Mouse (Mus musculus) G1E (cell line): ENCODE measurements around the gene Fam19a5. TPM values are rescaled to one million over a fixed set of nuclear protein-coding genes. Genes with fewer than 3 reads are reported as not detected.
A peak's percentile ranks its signal among the peaks of the same experiment; 100 is the strongest.

Experiments
- ATAC-seq: 2 replicates; pipeline ENCODE4 v1.8.0; 2016; ENCODE audit warnings: mild to moderate bottlenecking; ENCODE audit not compliant: insufficient number of reproducible peaks, poor library complexity, low FRiP score, severe bottlenecking; ENCODE audit errors: extremely low read depth
- DNase-seq: peaks from one replicate; pipeline ENCODE4 v3.0.0; 2012; ENCODE audit warnings: low spot score
- H3K27me3 ChIP-seq: 2 replicates; pipeline ENCODE4 v1.6.1; 2012; ENCODE audit warnings: mild to moderate bottlenecking, low read length, inconsistent platforms; ENCODE audit not compliant: insufficient read depth
- H3K36me3 ChIP-seq: replicated peaks from 2 replicates; pipeline ENCODE3; 2012; ENCODE audit warnings: mild to moderate bottlenecking, inconsistent platforms
- H3K4me1 ChIP-seq: 2 replicates; pipeline ENCODE4 v1.6.1; 2012; ENCODE audit warnings: low read depth, low read length, inconsistent platforms, mixed read lengths; ENCODE audit not compliant: insufficient read depth
- H3K4me3 ChIP-seq: 2 replicates; pipeline ENCODE4 v1.5.1; 2012; ENCODE audit warnings: low read depth, mild to moderate bottlenecking, inconsistent platforms, low read length, moderate library complexity, mixed read lengths
- H3K9me3 ChIP-seq: replicated peaks from 2 replicates; pipeline ENCODE4 v1.6.1; 2012; ENCODE audit warnings: inconsistent platforms
- CTCF ChIP-seq: IDR thresholded peaks from 2 replicates; pipeline ENCODE4 v1.5.1; 2012; ENCODE audit warnings: low read depth, low read length, inconsistent platforms, mixed read lengths
- GATA1 ChIP-seq: IDR thresholded peaks from 2 replicates; pipeline ENCODE4 v1.6.1; 2012; ENCODE audit warnings: borderline replicate concordance, low read length, inconsistent platforms, mixed read lengths
- GATA2 ChIP-seq: IDR thresholded peaks from 2 replicates; pipeline ENCODE4 v1.6.1; 2012; ENCODE audit warnings: low read depth, low read length, inconsistent platforms, borderline replicate concordance
- POLR2AphosphoS5 ChIP-seq: IDR thresholded peaks from 2 replicates; pipeline ENCODE4 v1.6.1; 2012; ENCODE audit warnings: low read depth, low read length, inconsistent platforms; ENCODE audit not compliant: insufficient replicate concordance
- TAL1 ChIP-seq: conservative IDR thresholded peaks from 2 replicates; pipeline ENCODE4 v1.6.1; 2012; ENCODE audit warnings: low read depth, low read length, inconsistent platforms, mixed read lengths
- polyA plus RNA-seq: library from polyadenylated mRNA; stranded (reverse); fragments of >175 nt; gene quantifications from 2 replicates; pipeline ENCODE4 v1.2.3, GENCODE M21; 2012
- total RNA-seq, 2 experiments: library from RNA; stranded (forward) in 1 of 2; stranded (reverse) in 1 of 2; fragments of 200-1000 nt in 1 of 2; fragments of >200 nt in 1 of 2; fragmentation: Nextera tagmentation in 1 of 2; gene quantifications; 2 replicates each; pipeline ENCODE4 v1.2.3; 2014 to 2017

Fam19a5 gene
- total RNA-seq (2014; fragmentation: Nextera tagmentation): not detected in 2 replicates
- total RNA-seq (2017): not detected in 2 replicates
- polyA plus RNA-seq: not detected in 2 replicates

GRCm38 (mm10) chr15:87543599-87544338 is at the start of gene Fam19a5:
Gene Fam19a5 (plus strand): TSS chr15:87544299.
- Histone ChIP-seq H3K4me1 (no peaks in the 10 kb centered on the region), H3K9me3 (peaks cover 82% of the 10 kb centered on the region), H3K27me3 (no peaks in the 10 kb centered on the region), H3K36me3 (no peaks in the 10 kb centered on the region), H3K4me3 (peak within 1 kb of the TSS; percentile 23; the same call in 1 of the 2 replicates)
- no peak for ATAC-seq
- no peak for DNase-seq
- no peak for TF ChIP-seq TAL1
- TF ChIP-seq GATA1: no peak

GRCm38 (mm10) chr15:87501737-87502136 is 42.4 kb upstream of the Fam19a5 start:
- Histone ChIP-seq H3K36me3 (no peaks in the 10 kb centered on the region), H3K27me3 (no peaks in the 10 kb centered on the region), H3K4me3 (no peak overlapping the region), H3K4me1 (no peaks in the 10 kb centered on the region), H3K9me3 (peaks cover 74% of the 10 kb centered on the region)
- no peak for DNase-seq
- no peak for ATAC-seq
- TF ChIP-seq CTCF (no peak), GATA2 (no peak), POLR2AphosphoS5 (no peak), GATA1 (no peak), TAL1 (no peak)

- Histone ChIP-seq H3K9me3 (peaks cover 79% of the 10 kb centered on the region), H3K27me3 (no peaks in the 10 kb centered on the region), H3K4me1 (no peaks in the 10 kb centered on the region), H3K4me3 (no peak overlapping the region), H3K36me3 (no peaks in the 10 kb centered on the region)
- no peak for DNase-seq
- ATAC-seq: no peak
- TF ChIP-seq CTCF: no peak
- no peak for TF ChIP-seq POLR2AphosphoS5
- TF ChIP-seq GATA2: no peak
- no peak for TF ChIP-seq TAL1
- TF ChIP-seq GATA1: no peak
Measured at GRCm38 (mm10) chr15:87507349-87507748, 36.8 kb upstream of the Fam19a5 start.

- peaks cover 60% of the 10 kb centered on the region for H3K9me3 ChIP-seq
Measured at GRCm38 (mm10) chr15:87510886-87511285, 33.2 kb upstream of the Fam19a5 start.

GRCm38 (mm10) chr15:87518161-87518560 is 25.9 kb upstream of the Fam19a5 start:
- ATAC-seq: no peak
- H3K27me3 ChIP-seq: no peaks in the 10 kb centered on the region
- TF ChIP-seq POLR2AphosphoS5 (no peak), TAL1 (no peak)

More at GRCm38 (mm10) chr15:87510886-87511285, 33.2 kb upstream of the Fam19a5 start:
- no peak overlapping the region for H3K4me3 ChIP-seq
- DNase-seq (no peak), ATAC-seq (no peak)
- no peaks in the 10 kb centered on the region for H3K27me3 ChIP-seq
- H3K36me3 ChIP-seq: no peaks in the 10 kb centered on the region
- no peak for TF ChIP-seq TAL1
- no peaks in the 10 kb centered on the region for H3K4me1 ChIP-seq

GRCm38 (mm10) chr15:87529271-87529670 is 14.8 kb upstream of the Fam19a5 start:
- TF ChIP-seq TAL1 (no peak), POLR2AphosphoS5 (no peak), GATA1 (no peak), GATA2 (no peak), CTCF (no peak)
- no peak overlapping the region for H3K4me3 ChIP-seq
- H3K36me3 ChIP-seq: no peaks in the 10 kb centered on the region
- H3K4me1 ChIP-seq: no peaks in the 10 kb centered on the region
- H3K9me3 ChIP-seq: peaks cover 56% of the 10 kb centered on the region
- DNase-seq (no peak), ATAC-seq (no peak)
- no peaks in the 10 kb centered on the region for H3K27me3 ChIP-seq

More at GRCm38 (mm10) chr15:87518161-87518560, 25.9 kb upstream of the Fam19a5 start:
- Histone ChIP-seq H3K36me3 (no peaks in the 10 kb centered on the region), H3K4me1 (no peaks in the 10 kb centered on the region), H3K9me3 (peaks cover 18% of the 10 kb centered on the region), H3K4me3 (no peak overlapping the region)
- DNase-seq: no peak

- H3K27me3 ChIP-seq: no peaks in the 10 kb centered on the region
- H3K9me3 ChIP-seq: peaks cover 73% of the 10 kb centered on the region
- H3K36me3 ChIP-seq: no peaks in the 10 kb centered on the region
- H3K4me3 ChIP-seq: no peak overlapping the region
- no peaks in the 10 kb centered on the region for H3K4me1 ChIP-seq
- ATAC-seq (no peak), DNase-seq (no peak)
- TF ChIP-seq CTCF: no peak
- TF ChIP-seq POLR2AphosphoS5: no peak
- TF ChIP-seq TAL1: no peak
- TF ChIP-seq GATA2: no peak
- no peak for TF ChIP-seq GATA1
Measured at GRCm38 (mm10) chr15:87541656-87542055, 2.4 kb upstream of the Fam19a5 start.
